Mouse (Mus musculus) urinary bladder, postnatal 36 days (tissue): ENCODE measurements at regions not wholly inside any gene's neighbourhood (a gene's known extent, or its start where the extent isn't known, plus 50 kb on each side); places are given as distances from the start of the nearest gene placed in this dataset.

Experiments used
- DNase-seq, 2 experiments: peaks; one replicate each; pipeline ENCODE4 v3.0.0; 2022; ENCODE audit warnings: low spot score in 2 of 2, mixed read lengths in 1 of 2

- DNase-seq = no peak
Measured at GRCm38 (mm10) chr6:107797845-107798244, 267.0 kb upstream of the Setmar start.

- DNase-seq = no peak
Measured at GRCm38 (mm10) chr6:107803056-107803455, 261.8 kb upstream of the Setmar start.
